Mouse (Mus musculus) liver, postnatal 0 days (tissue): Measurements from ENCODE around the gene Angptl7. TPM values are rescaled to one million over a fixed set of nuclear protein-coding genes. Genes with fewer than 3 reads are reported as not detected.

ENCODE experiments used
- ATAC-seq: fragments of 200-750 bp; cut with Nextera tagmentation; 2 replicates; pipeline ENCODE4 v1.8.0; 2017; ENCODE audit warnings: mild to moderate bottlenecking, moderate library complexity
- DNase-seq: peaks from one replicate; pipeline ENCODE4 v3.0.0-alpha.2; 2016
- H3K27ac ChIP-seq: fragments of 300-500 bp; sonication (generic); 2 replicates; pipeline ENCODE4 v1.5.1; 2014; ENCODE audit warnings: antibody characterized with exemption, moderate library complexity, mild to moderate bottlenecking, low read depth
- H3K27me3 ChIP-seq: fragments of 300-500 bp; sonication (generic); 2 replicates; pipeline ENCODE4 v1.6.1; 2014; ENCODE audit warnings: low read length, control low read depth, mixed read lengths; ENCODE audit not compliant: insufficient read depth
- H3K36me3 ChIP-seq: fragments of 300-500 bp; sonication (generic); replicated peaks from 2 replicates; pipeline ENCODE4 v1.6.1; 2014; ENCODE audit warnings: mild to moderate bottlenecking, control low read depth, low read length, moderate library complexity, mixed read lengths; ENCODE audit not compliant: insufficient read depth
- H3K4me1 ChIP-seq: fragments of 300-500 bp; sonication (generic); 2 replicates; pipeline ENCODE4 v1.6.1; 2014; ENCODE audit warnings: antibody characterized with exemption, mild to moderate bottlenecking, control low read depth; ENCODE audit not compliant: insufficient read depth
- H3K4me2 ChIP-seq: fragments of 300-500 bp; sonication (generic); 2 replicates; pipeline ENCODE4 v1.6.1; 2014; ENCODE audit warnings: low read depth, mild to moderate bottlenecking, low read length, moderate library complexity, mixed read lengths
- H3K4me3 ChIP-seq: fragments of 300-500 bp; sonication (generic); 2 replicates; pipeline ENCODE4 v1.5.1; 2014; ENCODE audit warnings: low read depth, low read length
- H3K9ac ChIP-seq: fragments of 300-500 bp; sonication (generic); replicated peaks from 2 replicates; pipeline ENCODE4 v1.6.1; 2014; ENCODE audit warnings: mild to moderate bottlenecking, moderate library complexity
- H3K9me3 ChIP-seq: fragments of 300-500 bp; sonication (generic); 2 replicates; pipeline ENCODE4 v1.6.1; 2016; ENCODE audit warnings: mild to moderate bottlenecking, control low read depth, low read length, mixed read lengths
- CTCF ChIP-seq: sonication (generic); IDR thresholded peaks from 2 replicates; pipeline ENCODE4 v1.5.1; 2016; ENCODE audit warnings: antibody characterized with exemption, low read depth
- EP300 ChIP-seq: IDR thresholded peaks from 2 replicates; pipeline ENCODE4 v1.6.1; 2016; ENCODE audit warnings: antibody characterized with exemption, low read depth, mild to moderate bottlenecking
- WGBS: fragments of 180-500 bp; shearing (Covaris S2); extraction: QIAGEN DNeasy Blood & Tissue Kit; methylation state at CpG from one replicate; pipeline ENCODE4 v1.1.7; 2014; ENCODE audit not compliant: insufficient replicate concordance; 5-methylcytosine and 5-hydroxymethylcytosine counted together
- polyA plus RNA-seq: library from polyadenylated mRNA; unstranded; fragments of >200 nt; fragmentation: Nextera tagmentation; extraction: Ambion mirVana; gene quantifications from 2 replicates; pipeline ENCODE4 v1.2.1, GENCODE M21; 2015

The Angptl7 gene
- polyA plus RNA-seq, 1 experiment from 2014 or later: 1.3 TPM

- Histone ChIP-seq H3K36me3 (peaks cover 25% of the 10 kb centered on the region; the same call in 1 of the 2 replicates), H3K27ac (no peak overlapping the region), H3K27me3 (no peaks in the 10 kb centered on the region), H3K4me2 (no peak overlapping the region), H3K4me3 (no peak overlapping the region), H3K9me3 (no peaks in the 10 kb centered on the region), H3K9ac (no peak overlapping the region), H3K4me1 (no peaks in the 10 kb centered on the region)
- DNase-seq (no peak), ATAC-seq (no peak)
- WGBS: 92% methylated on average over 5 of the region's 5 CpGs
- no peak for TF ChIP-seq EP300
- no peak for TF ChIP-seq CTCF
Measured at GRCm38 (mm10) chr4:148507585-148507984, 7.3 kb upstream of the Angptl7 start.

DNA sequence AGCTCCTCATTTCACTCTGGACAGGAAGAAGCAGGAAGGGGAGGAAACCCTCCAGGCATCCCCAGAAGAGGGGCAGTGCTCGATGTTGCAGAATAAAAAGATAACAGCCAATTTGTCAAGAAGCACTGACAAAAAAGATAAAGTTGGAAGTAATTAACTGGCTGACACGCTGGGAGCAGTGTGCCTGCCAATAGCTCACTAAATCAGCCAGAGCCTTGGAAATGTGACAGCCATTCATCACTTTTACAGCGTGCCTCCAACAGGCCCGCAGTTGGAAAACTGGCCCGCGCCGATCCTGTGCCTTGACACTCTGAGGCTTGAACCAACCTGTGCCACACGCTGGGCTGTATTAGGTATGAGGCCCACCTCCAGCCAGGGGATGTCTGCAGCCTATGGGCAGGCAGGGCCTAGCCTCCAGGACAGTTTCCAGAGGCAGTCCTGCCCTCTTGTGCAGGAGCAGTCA lies 4.3 kb upstream of the Angptl7 start:
- no peak for DNase-seq
- 81% methylated on average over 8 of the region's 8 CpGs for WGBS
- peaks cover 40% of the 10 kb centered on the region; the same call in 1 of the 2 replicates for H3K36me3 ChIP-seq
- H3K4me1 ChIP-seq: no peaks in the 10 kb centered on the region
- ATAC-seq: no peak
- no peaks in the 10 kb centered on the region for H3K9me3 ChIP-seq
- H3K27me3 ChIP-seq: no peaks in the 10 kb centered on the region
- H3K27ac ChIP-seq: no peak overlapping the region
- no peak overlapping the region for H3K4me3 ChIP-seq
- H3K9ac ChIP-seq: no peak overlapping the region
- H3K4me2 ChIP-seq: no peak overlapping the region
- no peak for TF ChIP-seq CTCF
- TF ChIP-seq EP300: no peak

- DNase-seq: no peak
- Histone ChIP-seq H3K9me3 (no peaks in the 10 kb centered on the region), H3K4me2 (no peak overlapping the region), H3K9ac (no peak overlapping the region), H3K36me3 (peaks cover 47% of the 10 kb centered on the region), H3K4me1 (no peaks in the 10 kb centered on the region), H3K27me3 (no peaks in the 10 kb centered on the region), H3K27ac (no peak overlapping the region), H3K4me3 (no peak overlapping the region)
- no peak for ATAC-seq
- no peak for TF ChIP-seq CTCF
- no peak for TF ChIP-seq EP300
- WGBS: 86% methylated on average over 25 of the region's 25 CpGs
Measured at GRCm38 (mm10) chr4:148495874-148496689, 4.2 kb downstream of the Angptl7 start.

GRCm38 (mm10) chr4:148495160-148495559 lies 5.1 kb downstream of the Angptl7 start:
- H3K27ac ChIP-seq: no peak overlapping the region
- WGBS: 90% methylated on average over 6 of the region's 6 CpGs
- no peaks in the 10 kb centered on the region for H3K27me3 ChIP-seq
- H3K36me3 ChIP-seq: peaks cover 48% of the 10 kb centered on the region
- DNase-seq: no peak
- H3K9ac ChIP-seq: no peak overlapping the region
- H3K4me3 ChIP-seq: no peak overlapping the region
- ATAC-seq: no peak
- H3K4me2 ChIP-seq: no peak overlapping the region
- no peak for TF ChIP-seq CTCF
- no peaks in the 10 kb centered on the region for H3K4me1 ChIP-seq
- no peaks in the 10 kb centered on the region for H3K9me3 ChIP-seq

- Histone ChIP-seq H3K9me3 (no peaks in the 10 kb centered on the region), H3K4me1 (no peaks in the 10 kb centered on the region), H3K36me3 (peaks cover 53% of the 10 kb centered on the region), H3K27ac (no peak overlapping the region), H3K4me3 (no peak overlapping the region), H3K4me2 (no peak overlapping the region), H3K9ac (no peak overlapping the region), H3K27me3 (no peaks in the 10 kb centered on the region)
- no peak for DNase-seq
- no peak for ATAC-seq
- no peak for TF ChIP-seq CTCF
- WGBS: 77% methylated on average over 7 of the region's 7 CpGs
Measured at GRCm38 (mm10) chr4:148491448-148491847, 8.8 kb downstream of the Angptl7 start.

DNA sequence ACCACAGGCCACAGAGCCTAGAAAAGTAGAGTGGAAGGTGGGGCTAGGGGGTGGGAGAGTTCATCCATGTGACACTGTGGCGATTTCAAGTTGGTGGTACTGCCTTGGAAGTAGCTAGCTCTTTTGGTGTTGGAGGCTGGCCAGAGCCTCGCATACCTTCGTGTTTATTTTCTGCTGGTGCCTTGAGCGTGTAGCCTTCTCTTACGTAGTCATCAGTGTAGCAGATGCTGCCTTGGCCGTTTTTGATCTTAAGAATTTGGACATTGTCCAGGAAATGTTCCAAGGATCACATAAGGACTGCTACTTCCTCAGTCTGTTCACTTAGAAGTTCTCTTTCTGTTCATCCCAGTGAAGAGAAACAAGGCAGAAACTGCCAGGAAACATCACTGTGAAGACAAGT lies 9.8 kb downstream of the Angptl7 start:
- 71% methylated on average over 6 of the region's 6 CpGs for WGBS
- Histone ChIP-seq H3K9me3 (no peaks in the 10 kb centered on the region), H3K4me2 (no peak overlapping the region), H3K36me3 (peaks cover 61% of the 10 kb centered on the region), H3K27me3 (no peaks in the 10 kb centered on the region), H3K4me1 (no peaks in the 10 kb centered on the region), H3K4me3 (no peak overlapping the region), H3K9ac (no peak overlapping the region), H3K27ac (no peak overlapping the region)
- no peak for TF ChIP-seq CTCF
- TF ChIP-seq EP300: no peak
- DNase-seq (no peak), ATAC-seq (no peak)
